Mouse (Mus musculus) WW6 (cell line): ENCODE results near the gene Hist2h2aa1.

Experiments
- DNase-seq: peaks from one replicate; pipeline ENCODE4 v3.0.0-alpha.2; 2013; ENCODE audit warnings: low read depth, low spot score

Hist2h2aa1 gene

GRCm38 (mm10) chr3:96251787-96252186 lies 6.5 kb downstream of the Hist2h2aa1 start:
- DNase-seq = no peak

GRCm38 (mm10) chr3:96254683-96255355 lies 9.5 kb downstream of the Hist2h2aa1 start:
- DNase-seq = no peak

GRCm38 (mm10) chr3:96255926-96256593 lies 10.8 kb downstream of the Hist2h2aa1 start:
- no peak for DNase-seq

GRCm38 (mm10) chr3:96257190-96257589 lies 11.9 kb downstream of the Hist2h2aa1 start:
- no peak for DNase-seq

GRCm38 (mm10) chr3:96260220-96260619 lies 14.9 kb downstream of the Hist2h2aa1 start:
- DNase-seq = no peak

- DNase-seq = no peak
These were observed 16.3 kb downstream of the Hist2h2aa1 start for GRCm38 (mm10) chr3:96261623-96262022.

- peak; percentile 61 for DNase-seq
These were observed 17.0 kb downstream of the Hist2h2aa1 start for GRCm38 (mm10) chr3:96262216-96262875.

- DNase-seq = peak; percentile 79
These were observed 17.8 kb downstream of the Hist2h2aa1 start, which contains the start of gene Hist2h4 for GRCm38 (mm10) chr3:96262979-96263550. Gene Hist2h4 (minus strand): TSS chr3:96263311.

GRCm38 (mm10) chr3:96263558-96264403 lies 18.5 kb downstream of the Hist2h2aa1 start:
- DNase-seq = no peak

- no peak for DNase-seq
These were observed 19.2 kb downstream of the Hist2h2aa1 start for GRCm38 (mm10) chr3:96264404-96264949.

- DNase-seq = no peak
These were observed 20.9 kb downstream of the Hist2h2aa1 start for GRCm38 (mm10) chr3:96266132-96266710.

GRCm38 (mm10) chr3:96267541-96267940 lies 22.2 kb downstream of the Hist2h2aa1 start:
- DNase-seq = no peak

- peak; percentile 62 for DNase-seq
These were observed 22.9 kb downstream of the Hist2h2aa1 start, which contains the start of gene Hist2h3b for GRCm38 (mm10) chr3:96268051-96268775. Gene Hist2h3b (plus strand): TSS chr3:96268654.

GRCm38 (mm10) chr3:96268776-96269378 lies 23.6 kb downstream of the Hist2h2aa1 start:
- peak; percentile 36 for DNase-seq

GRCm38 (mm10) chr3:96269511-96270474 lies 24.5 kb downstream of the Hist2h2aa1 start, which contains the start of gene Hist2h2bb:
Gene Hist2h2bb (plus strand): TSS chr3:96269752.
- peak; percentile 93 for DNase-seq

GRCm38 (mm10) chr3:96273591-96274465 lies 28.5 kb downstream of the Hist2h2aa1 start:
- no peak for DNase-seq

GRCm38 (mm10) chr3:96277428-96277799 lies 32.1 kb downstream of the Hist2h2aa1 start:
- DNase-seq = no peak
